Mouse (Mus musculus): ENCODE data around the gene Plk5.

Plk5 gene

DNA sequence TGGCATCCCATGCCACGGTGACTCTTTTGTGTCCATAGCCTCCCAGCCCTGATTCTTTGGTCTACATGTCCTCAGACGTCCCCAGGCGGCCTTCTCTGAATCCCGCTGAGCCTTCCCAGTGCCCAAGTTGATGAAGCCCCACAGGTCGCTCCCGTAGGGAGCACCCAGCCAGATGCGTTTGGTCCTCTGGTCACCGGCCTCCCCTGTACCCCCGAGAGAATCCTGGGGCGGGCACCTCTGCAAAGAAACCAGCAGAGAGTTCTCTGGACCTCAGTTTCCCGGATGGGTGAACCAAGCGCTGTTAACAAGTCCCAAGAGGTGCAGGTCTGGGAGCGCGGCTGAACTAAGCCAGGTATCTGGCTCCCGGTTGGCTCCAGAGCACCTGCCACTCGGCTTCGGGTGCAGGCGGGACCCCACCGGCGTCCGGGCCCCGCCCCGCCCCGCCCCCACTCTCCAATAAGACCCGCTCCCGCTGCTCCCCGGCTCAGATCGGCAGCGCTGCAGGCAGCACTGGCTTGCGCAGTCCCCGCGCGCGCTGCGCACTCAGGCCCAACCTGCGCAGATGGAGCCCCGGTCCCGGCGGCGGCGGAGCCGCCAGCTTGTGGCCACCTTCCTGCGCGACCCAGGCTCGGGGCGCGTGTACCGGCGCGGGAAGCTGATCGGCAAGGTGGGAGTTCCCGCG lies at the start of gene Plk5:
TSS of gene Plk5 (plus strand) at position 459 of the 682 bp plus-strand sequence.
- DNase-seq (ENCODE audit: low spot score in 2 of 2): no peak

GRCm38 (mm10) chr10:80311560-80311959 lies 44.7 kb upstream of the Plk5 start:
- no peak for DNase-seq (ENCODE audit: low spot score in 2 of 2)

DNA sequence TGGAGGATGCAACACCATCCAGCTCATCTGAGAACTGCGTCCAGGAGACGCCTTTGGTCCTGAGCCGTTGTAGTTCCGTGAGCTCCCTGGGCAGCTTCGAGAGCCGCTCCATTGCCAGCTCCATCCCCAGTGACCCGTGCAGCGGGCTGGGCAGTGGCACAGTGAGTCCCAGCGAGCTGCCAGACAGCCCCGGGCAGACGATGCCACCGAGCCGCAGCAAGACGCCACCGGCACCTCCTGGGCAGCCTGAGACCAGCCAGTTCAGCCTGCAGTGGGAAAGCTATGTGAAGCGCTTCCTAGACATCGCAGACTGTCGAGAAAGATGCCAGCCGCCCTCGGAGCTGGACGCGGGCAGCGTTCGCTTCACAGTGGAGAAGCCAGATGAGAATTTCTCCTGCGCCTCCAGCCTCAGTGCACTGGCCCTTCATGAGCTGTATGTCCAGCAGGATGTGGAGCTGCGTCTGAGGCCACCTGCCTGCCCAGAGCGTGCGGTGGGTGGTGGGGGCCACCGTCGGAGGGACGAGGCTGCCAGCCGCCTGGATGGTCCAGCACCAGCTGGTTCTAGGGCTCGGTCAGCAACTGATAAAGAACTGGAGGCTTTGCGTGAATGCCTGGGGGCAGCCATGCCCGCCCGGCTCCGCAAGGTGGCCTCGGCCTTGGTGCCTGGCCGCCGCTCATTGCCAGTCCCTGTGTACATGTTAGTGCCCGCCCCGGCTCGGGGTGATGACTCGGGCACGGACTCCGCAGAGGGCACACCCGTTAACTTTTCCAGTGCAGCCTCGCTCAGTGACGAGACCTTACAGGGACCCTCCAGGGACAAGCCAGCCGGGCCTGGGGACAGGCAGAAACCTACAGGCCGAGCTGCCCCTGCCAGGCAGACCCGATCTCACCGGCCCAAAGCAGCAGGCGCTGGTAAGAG lies 43.4 kb upstream of the Plk5 start:
- no peak for DNase-seq (ENCODE audit: low spot score in 2 of 2)

DNA sequence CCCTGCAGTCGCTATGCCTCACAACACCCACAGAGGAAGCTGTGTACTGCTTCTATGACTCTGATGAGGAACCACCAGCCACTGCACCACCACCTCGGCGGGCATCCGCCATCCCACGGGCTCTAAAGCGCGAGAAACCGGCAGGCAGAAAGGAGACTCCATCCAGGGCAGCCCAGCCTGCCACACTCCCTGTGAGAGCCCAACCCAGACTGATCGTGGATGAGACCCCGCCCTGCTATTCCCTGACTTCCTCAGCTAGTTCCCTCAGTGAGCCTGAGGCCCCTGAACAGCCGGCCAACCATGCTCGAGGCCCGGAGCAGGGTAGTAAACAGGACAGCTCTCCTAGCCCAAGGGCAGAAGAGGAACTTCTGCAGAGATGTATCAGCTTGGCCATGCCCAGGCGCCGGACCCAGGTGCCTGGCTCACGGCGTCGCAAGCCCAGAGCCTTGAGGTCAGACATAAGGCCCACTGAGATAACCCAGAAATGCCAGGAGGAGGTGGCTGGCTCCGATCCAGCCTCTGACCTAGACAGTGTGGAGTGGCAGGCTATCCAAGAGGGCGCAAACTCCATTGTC lies 42.5 kb upstream of the Plk5 start:
- no peak for DNase-seq (ENCODE audit: low spot score in 2 of 2)

- DNase-seq (ENCODE audit: low spot score in 2 of 2): no peak
Measured at GRCm38 (mm10) chr10:80314494-80315001, 41.7 kb upstream of the Plk5 start.

GRCm38 (mm10) chr10:80315315-80315714 lies 40.9 kb upstream of the Plk5 start:
- no peak for DNase-seq (ENCODE audit: low spot score in 2 of 2)

GRCm38 (mm10) chr10:80316359-80316781 lies 39.9 kb upstream of the Plk5 start:
- DNase-seq (ENCODE audit: low spot score in 2 of 2): no peak

- DNase-seq (ENCODE audit: low spot score in 2 of 2): no peak
Measured at GRCm38 (mm10) chr10:80317011-80317410, 39.2 kb upstream of the Plk5 start.

- DNase-seq (ENCODE audit: low spot score in 2 of 2): peak; percentile 85 to 88
Measured at GRCm38 (mm10) chr10:80320340-80320760, 35.9 kb upstream of the Plk5 start, which contains the start of gene 2310011J03Rik. Gene 2310011J03Rik (minus strand): TSS chr10:80320537.

- DNase-seq (ENCODE audit: low spot score in 2 of 2): no peak
Measured at GRCm38 (mm10) chr10:80321014-80321669, 35.1 kb upstream of the Plk5 start.

DNA sequence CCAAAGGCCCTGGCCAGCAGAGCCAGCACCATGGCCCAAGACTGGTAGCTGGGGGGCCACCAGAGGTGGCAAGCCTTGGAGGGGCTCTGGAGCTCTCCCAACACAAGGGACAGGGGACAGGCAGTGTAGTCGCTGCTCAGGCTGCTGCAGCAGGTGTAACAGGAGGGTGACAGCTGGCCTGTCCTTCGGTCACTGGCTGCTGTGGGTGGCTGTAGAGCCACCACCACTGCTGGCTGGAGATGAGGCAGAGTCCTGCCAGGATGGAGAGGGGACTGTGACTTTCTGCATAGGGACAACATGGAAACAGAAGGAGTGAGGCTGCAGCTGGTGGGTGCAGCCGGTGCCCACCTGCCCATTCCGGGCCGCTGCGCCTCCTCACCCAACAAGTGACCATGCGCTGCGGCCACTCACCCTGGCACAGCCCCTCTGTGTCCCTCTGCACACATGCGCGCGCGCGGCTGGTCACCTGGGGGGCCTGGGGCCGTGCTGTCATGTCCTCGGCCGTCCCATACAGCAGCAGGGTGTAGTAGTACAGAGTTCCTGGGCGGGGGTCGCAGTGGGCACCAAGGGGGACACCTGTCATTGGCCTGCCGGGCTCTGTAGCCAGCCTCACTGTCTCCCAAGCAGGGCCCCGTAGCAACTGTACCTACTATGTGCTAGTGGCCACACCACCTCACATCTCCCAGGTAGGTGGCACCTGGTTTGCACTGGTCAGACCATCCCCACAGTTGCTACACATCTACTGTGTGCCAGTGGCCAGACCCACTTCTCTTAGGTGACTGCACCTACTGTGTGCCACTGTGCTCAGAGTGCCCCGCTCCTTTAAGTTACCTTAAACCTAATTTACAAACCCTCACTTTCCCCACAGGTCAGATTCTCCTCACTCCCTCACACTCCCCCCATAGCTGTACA lies 34.3 kb upstream of the Plk5 start:
- DNase-seq (ENCODE audit: low spot score in 2 of 2): peak in 1 of 2 experiments; percentile 9

- peak in 1 of 2 experiments; percentile 14 for DNase-seq (ENCODE audit: low spot score in 2 of 2)
Measured at GRCm38 (mm10) chr10:80322811-80323211, 33.4 kb upstream of the Plk5 start.

DNA sequence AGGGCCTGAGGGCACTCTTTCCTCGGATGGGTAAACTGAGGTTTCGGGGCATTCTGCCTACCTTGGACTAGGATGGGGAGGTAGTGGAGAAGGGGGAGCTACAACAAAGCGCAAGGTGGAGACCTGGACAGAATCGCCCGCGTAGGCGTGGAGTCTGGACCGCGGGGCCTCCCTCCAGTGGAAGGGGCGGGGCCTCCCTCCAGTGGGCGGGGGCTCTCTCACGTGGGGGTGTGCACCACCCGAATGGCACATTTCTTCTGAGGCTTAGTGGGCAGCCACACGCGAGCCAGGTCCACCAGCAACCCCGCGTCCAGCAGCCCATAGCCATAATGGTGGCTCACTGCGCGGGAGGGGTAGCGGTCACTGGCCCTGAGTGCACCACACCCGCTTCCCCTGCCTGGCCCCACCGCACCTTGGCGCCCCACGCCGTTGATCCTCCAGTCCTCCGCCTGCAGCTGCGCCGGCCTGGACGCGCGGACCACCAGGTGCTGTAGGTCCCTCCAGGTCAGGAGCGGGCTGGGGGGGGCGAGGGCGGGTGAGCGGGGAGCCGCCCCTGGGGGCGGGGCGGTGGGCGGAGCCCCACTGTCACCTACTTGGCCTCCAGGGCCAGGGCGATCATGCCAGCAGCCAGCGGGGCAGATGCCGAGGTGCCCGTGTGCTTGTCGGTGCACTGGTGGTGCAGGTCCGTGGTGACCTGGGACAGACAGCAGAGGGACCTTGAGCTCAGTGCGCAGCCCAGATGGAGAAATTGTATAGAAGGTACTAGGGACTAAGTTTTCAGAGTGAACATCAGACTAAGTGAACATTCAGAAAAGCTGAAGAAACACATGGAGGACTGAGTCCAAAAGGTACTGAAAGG lies 32.8 kb upstream of the Plk5 start:
- peak; percentile 37 to 53 for DNase-seq (ENCODE audit: low spot score in 2 of 2)

DNA sequence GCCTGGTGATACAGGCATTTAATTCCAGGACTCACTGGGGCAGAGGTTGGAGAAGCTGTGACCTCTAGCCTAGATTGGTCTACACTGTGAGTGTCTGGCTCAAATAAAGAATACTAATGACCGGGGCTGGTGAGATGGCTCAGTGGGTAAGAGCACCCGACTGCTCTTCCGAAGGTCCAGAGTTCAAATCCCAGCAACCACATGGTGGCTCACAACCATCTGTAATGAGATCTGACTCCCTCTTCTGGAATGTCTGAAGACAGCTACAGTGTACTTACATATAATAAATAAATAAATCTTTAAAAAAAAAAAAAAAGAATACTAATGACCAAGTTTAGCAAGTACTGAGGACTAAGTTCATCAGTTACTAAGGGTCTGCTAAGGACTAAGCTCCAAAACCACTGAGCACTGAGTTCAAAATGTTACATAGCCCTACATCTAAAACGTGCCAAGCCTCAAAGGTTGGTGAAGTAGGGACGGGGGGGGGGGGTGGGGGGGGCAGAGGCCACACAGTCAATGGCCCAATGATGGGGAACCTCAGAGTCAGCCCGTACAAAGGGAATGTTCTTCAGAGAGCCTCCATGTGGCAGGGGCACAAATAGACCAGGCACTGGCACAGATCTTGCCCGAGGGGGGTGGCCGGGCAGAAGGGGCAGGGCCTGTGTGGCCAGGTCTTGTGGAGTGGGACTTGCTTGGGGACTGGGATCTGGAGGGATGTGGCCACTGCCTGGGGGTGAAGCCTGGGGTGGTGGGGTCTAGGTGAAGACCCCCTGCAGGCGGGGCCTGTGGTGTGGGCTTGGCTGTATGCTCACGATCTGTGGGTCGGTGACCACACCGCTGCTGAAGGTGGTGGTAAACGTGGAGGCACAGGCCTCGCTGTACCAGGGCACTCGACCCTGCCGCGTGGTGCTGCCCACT lies 31.9 kb upstream of the Plk5 start:
- no peak for DNase-seq (ENCODE audit: low spot score in 2 of 2)

- no peak for DNase-seq (ENCODE audit: low spot score in 2 of 2)
Measured at GRCm38 (mm10) chr10:80325045-80325444, 31.2 kb upstream of the Plk5 start.

- peak; percentile 56 to 57 for DNase-seq (ENCODE audit: low spot score in 2 of 2)
Measured at GRCm38 (mm10) chr10:80329273-80330081, 26.8 kb upstream of the Plk5 start, which contains the start of the genes Pcsk4 and Reep6. Gene Pcsk4 (minus strand): TSS chr10:80329498. Gene Reep6 (plus strand): TSS chr10:80329953.

DNA sequence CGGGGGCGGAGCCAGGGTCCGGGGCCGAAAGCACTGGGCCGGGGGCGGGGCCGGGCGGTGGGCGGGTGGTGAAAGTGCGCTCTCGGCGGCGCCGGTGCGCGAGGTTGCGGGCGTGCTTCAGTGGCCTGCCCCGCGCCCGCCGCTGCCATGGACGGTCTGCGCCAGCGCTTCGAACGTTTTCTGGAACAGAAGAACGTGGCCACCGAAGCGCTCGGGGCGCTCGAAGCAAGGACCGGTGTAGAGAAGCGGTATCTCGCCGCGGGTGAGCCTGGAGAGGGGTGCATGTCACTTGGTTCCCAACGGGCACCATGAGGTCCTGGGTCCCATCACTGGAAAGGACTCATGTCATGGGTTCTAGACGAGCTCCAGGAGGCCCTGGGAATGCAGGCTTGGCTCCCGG lies 26.2 kb upstream of the Plk5 start:
- DNase-seq (ENCODE audit: low spot score in 2 of 2): no peak

Measured in thymus, postnatal 10 days (tissue).